Mouse (Mus musculus) thymus, adult 2 months (tissue): ENCODE data around the gene St6galnac4.

ENCODE experiments used
- CTCF ChIP-seq: fragments of 200-500 bp; IDR thresholded peaks from 2 replicates; pipeline ENCODE4 v1.5.1; 2012; ENCODE audit warnings: mild to moderate bottlenecking, control low read depth, low read length, moderate library complexity, borderline replicate concordance; ENCODE audit not compliant: control insufficient read depth, poor library complexity, insufficient read depth; ENCODE audit errors: extremely low read depth
- POLR2A ChIP-seq: fragments of 200-500 bp; IDR thresholded peaks from 2 replicates; pipeline ENCODE4 v1.6.1; 2012; ENCODE audit warnings: mild to moderate bottlenecking, low read length, control low read depth, moderate library complexity; ENCODE audit not compliant: control insufficient read depth, poor library complexity, insufficient read depth; ENCODE audit errors: extremely low read depth

GRCm38 (mm10) chr2:32646379-32647056, 59.6 kb downstream of the St6galnac4 start, which contains the start of gene Eng:
- TF ChIP-seq CTCF (0 out of 2 replicates have a peak, but pooled peaks have one; percentile 15), POLR2A (no peak)
